Mouse (Mus musculus) embryonic facial prominence, embryonic 10.5 days (tissue): ENCODE results near the gene Suox. TPM values are rescaled to one million over a fixed set of nuclear protein-coding genes. Genes with fewer than 3 reads are reported as not detected.

Source experiments
- polyA plus RNA-seq: library from polyadenylated mRNA; unstranded; fragments of >200 nt; fragmentation: Nextera tagmentation; extraction: Ambion mirVana; gene quantifications from 2 replicates; pipeline ENCODE4 v1.2.1, GENCODE M21; 2016

The Suox gene
- polyA plus RNA-seq, 1 experiment from 2014 or later, result 13.5 TPM

Other genes with a start within 250 kb of the Suox start
- gene Smarcc2, start 214.8 kb downstream of the Suox start, polyA plus RNA-seq, result 77.3 and 85.9 TPM in 2 replicates
- gene Myl6, start 179.9 kb downstream of the Suox start, polyA plus RNA-seq, result 733 and 768 TPM in 2 replicates
- gene Myl6b, start 175.4 kb downstream of the Suox start, polyA plus RNA-seq, result 2.3 and 3.1 TPM in 2 replicates
- gene Esyt1, start 148.2 kb downstream of the Suox start, polyA plus RNA-seq, result 11.9 and 13.6 TPM in 2 replicates
- 15.9 and 17.4 TPM in 2 replicates for gene Zc3h10, start 126.3 kb downstream of the Suox start, polyA plus RNA-seq
- 3,494 and 3,561 TPM in 2 replicates for gene Rpl41, start 124.8 kb downstream of the Suox start, polyA plus RNA-seq
- 274 and 287 TPM in 2 replicates for gene Pa2g4, start 108.1 kb downstream of the Suox start, polyA plus RNA-seq
- 11.9 and 12.2 TPM in 2 replicates for gene Erbb3, start 84.4 kb downstream of the Suox start, polyA plus RNA-seq
- 566 and 582 TPM in 2 replicates for gene Rps26, start 47.3 kb downstream of the Suox start, polyA plus RNA-seq
- gene Ikzf4, start 28.1 kb downstream of the Suox start, polyA plus RNA-seq, result 2.9 and 3.5 TPM in 2 replicates
- gene Rab5b, start 22.2 kb upstream of the Suox start, polyA plus RNA-seq, result 64.4 and 70.4 TPM in 2 replicates
- gene Pmel, start 30.1 kb upstream of the Suox start, polyA plus RNA-seq, result 8.6 and 17.3 TPM in 2 replicates
- 124 and 130 TPM in 2 replicates for gene Cdk2, start 31.0 kb upstream of the Suox start, polyA plus RNA-seq
- 5.2 and 6.3 TPM in 2 replicates for gene Dgka, start 70.8 kb upstream of the Suox start, polyA plus RNA-seq
- gene Pym1, start 73.8 kb upstream of the Suox start, polyA plus RNA-seq, result 56.6 and 60.0 TPM in 2 replicates
- 0.26 and 0.30 TPM in 2 replicates for gene Mmp19, start 116.8 kb upstream of the Suox start, polyA plus RNA-seq
- 51.9 and 53.7 TPM in 2 replicates for gene Dnajc14, start 130.0 kb upstream of the Suox start, polyA plus RNA-seq
- 16.9 and 17.9 TPM in 2 replicates for gene Tmem198b, start 130.3 kb upstream of the Suox start, polyA plus RNA-seq
- gene Sarnp, start 143.3 kb upstream of the Suox start, polyA plus RNA-seq, result 259 and 263 TPM in 2 replicates
- 63.7 and 66.4 TPM in 2 replicates for gene Ormdl2, start 147.6 kb upstream of the Suox start, polyA plus RNA-seq
- gene Gdf11, start 217.6 kb upstream of the Suox start, polyA plus RNA-seq, result 11.8 and 12.0 TPM in 2 replicates
- gene Cd63, start 226.9 kb upstream of the Suox start, polyA plus RNA-seq, result 274 and 319 TPM in 2 replicates
- gene Rdh5, start 248.8 kb upstream of the Suox start, polyA plus RNA-seq, result 11.2 and 11.9 TPM in 2 replicates
- gene Bloc1s1, start 250.0 kb upstream of the Suox start, polyA plus RNA-seq, result 185 and 186 TPM in 2 replicates